Mouse (Mus musculus): ENCODE data around the gene Slc8a3. TPM values are rescaled to one million over a fixed set of nuclear protein-coding genes. Genes with fewer than 3 reads are reported as not detected.

The Slc8a3 gene
- total and polyA plus RNA-seq, 3 experiments: 0.11 TPM; not detected in 2

GRCm38 (mm10) chr12:81269246-81269645 is 63.7 kb downstream of the Slc8a3 start:
- H3K27ac ChIP-seq (ENCODE audit: insufficient read depth, low read depth): no peak overlapping the region
- DNase-seq (ENCODE audit: extremely low read depth): no peak
- in situ Hi-C loops (cut with MboI; ENCODE audit: low pct_ligation_motif_present, low pct_unique_long_range_greater_than_20kb, low sequenced_read_pairs) (no loop called here), dilution Hi-C loops (cut with MboI; ENCODE audit: extremely low pct_ligation_motif_present, extremely low pct_unique_long_range_greater_than_20kb, low sequenced_read_pairs) (no loop called here)
- no peak overlapping the region for H3K4me3 ChIP-seq (replicated peaks in 1 of 3; ENCODE audit: low read depth in 2 of 3, low read length in 2 of 3, poor library complexity in 1 of 3)
- no peak overlapping the region for H3K9ac ChIP-seq (ENCODE audit: insufficient read depth, low read depth)
- no peaks in the 10 kb centered on the region for H3K79me2 ChIP-seq (replicated peaks; ENCODE audit: control insufficient read depth, extremely low read depth, insufficient read depth, poor library complexity, severe bottlenecking)
- no peaks in the 10 kb centered on the region for H3K36me3 ChIP-seq (replicated peaks in 1 of 2; ENCODE audit: control insufficient read depth in 1 of 2, insufficient read depth in 1 of 2, low read length in 1 of 2)
- no peak for TF ChIP-seq MAZ (IDR thresholded peaks at IDR 0.05; ENCODE audit: low read depth, low read length)
- TF ChIP-seq IRF4 (IDR thresholded peaks at IDR 0.05; ENCODE audit: low read depth, low read length): no peak
- TF ChIP-seq JUN (IDR thresholded peaks at IDR 0.05; ENCODE audit: insufficient read depth, low read depth, low read length): no peak
- no peak for TF ChIP-seq JUND (conservative IDR thresholded peaks at IDR 0.05; ENCODE audit: low read depth, low read length)
- no peak for TF ChIP-seq MXI1 (IDR thresholded peaks at IDR 0.05; ENCODE audit: low read depth, low read length)
- no peak for TF ChIP-seq ZKSCAN1 (IDR thresholded peaks at IDR 0.05; ENCODE audit: borderline replicate concordance, low read depth, low read length)
- TF ChIP-seq POLR2A (IDR thresholded peaks at IDR 0.05; ENCODE audit: low read depth, low read length): no peak
- TF ChIP-seq BHLHE40 (IDR thresholded peaks at IDR 0.05; ENCODE audit: low read depth, low read length): no peak
- no peak for TF ChIP-seq MEF2A (IDR thresholded peaks at IDR 0.05; ENCODE audit: borderline replicate concordance, low read depth, low read length)
- no peaks in the 10 kb centered on the region for H3K9me3 ChIP-seq (replicated peaks; ENCODE audit: low read length)
- H3K27me3 ChIP-seq (replicated peaks): peaks cover 26% of the 10 kb centered on the region
- no peaks in the 10 kb centered on the region for H3K4me1 ChIP-seq (ENCODE audit: control insufficient read depth in 1 of 2, insufficient read depth in 2 of 2)
- no peak overlapping the region for H3K4me2 ChIP-seq (ENCODE audit: insufficient read depth, low read depth, poor library complexity, severe bottlenecking)

- Histone ChIP-seq H3K4me2 (ENCODE audit: insufficient read depth, low read depth, poor library complexity, severe bottlenecking) (no peak overlapping the region), H3K4me3 (replicated peaks in 1 of 3; ENCODE audit: low read depth in 2 of 3, low read length in 2 of 3, poor library complexity in 1 of 3) (no peak overlapping the region), H3K79me2 (replicated peaks; ENCODE audit: control insufficient read depth, extremely low read depth, insufficient read depth, poor library complexity, severe bottlenecking) (no peaks in the 10 kb centered on the region), H3K27ac (ENCODE audit: insufficient read depth, low read depth) (no peak overlapping the region), H3K4me1 (ENCODE audit: control insufficient read depth in 1 of 2, insufficient read depth in 2 of 2) (no peaks in the 10 kb centered on the region), H3K9me3 (replicated peaks; ENCODE audit: low read length) (no peaks in the 10 kb centered on the region), H3K27me3 (replicated peaks) (peaks cover 19% of the 10 kb centered on the region), H3K36me3 (replicated peaks in 1 of 2; ENCODE audit: control insufficient read depth in 1 of 2, insufficient read depth in 1 of 2, low read length in 1 of 2) (no peaks in the 10 kb centered on the region), H3K9ac (ENCODE audit: insufficient read depth, low read depth) (no peak overlapping the region)
- TF ChIP-seq USF2 (conservative IDR thresholded peaks at IDR 0.05; ENCODE audit: low read depth, low read length): no peak
- no peak for TF ChIP-seq POLR2AphosphoS2 (IDR thresholded peaks at IDR 0.05; ENCODE audit: low read depth, low read length)
- no peak for TF ChIP-seq KAT2A (IDR thresholded peaks at IDR 0.05; ENCODE audit: insufficient replicate concordance, low read length)
- no peak for TF ChIP-seq NRF1 (IDR thresholded peaks at IDR 0.05; ENCODE audit: low read depth, low read length)
- TF ChIP-seq TCF12 (IDR thresholded peaks at IDR 0.05; ENCODE audit: low read depth, low read length): no peak
- in situ Hi-C loops (cut with MboI; ENCODE audit: low pct_ligation_motif_present, low pct_unique_long_range_greater_than_20kb, low sequenced_read_pairs) (no loop called here), dilution Hi-C loops (cut with MboI; ENCODE audit: extremely low pct_ligation_motif_present, extremely low pct_unique_long_range_greater_than_20kb, low sequenced_read_pairs) (no loop called here)
- DNase-seq (ENCODE audit: extremely low read depth): no peak
Measured at GRCm38 (mm10) chr12:81262821-81263220, 70.2 kb downstream of the Slc8a3 start.

- Histone ChIP-seq H3K27ac (ENCODE audit: insufficient read depth, low read depth) (no peak overlapping the region), H3K9me3 (replicated peaks; ENCODE audit: low read length) (no peaks in the 10 kb centered on the region), H3K4me2 (ENCODE audit: insufficient read depth, low read depth, poor library complexity, severe bottlenecking) (no peak overlapping the region), H3K79me2 (replicated peaks; ENCODE audit: control insufficient read depth, extremely low read depth, insufficient read depth, poor library complexity, severe bottlenecking) (no peaks in the 10 kb centered on the region), H3K9ac (ENCODE audit: insufficient read depth, low read depth) (no peak overlapping the region), H3K4me1 (ENCODE audit: control insufficient read depth in 1 of 2, insufficient read depth in 2 of 2) (no peaks in the 10 kb centered on the region), H3K36me3 (replicated peaks in 1 of 2; ENCODE audit: control insufficient read depth in 1 of 2, insufficient read depth in 1 of 2, low read length in 1 of 2) (no peaks in the 10 kb centered on the region), H3K27me3 (replicated peaks) (peaks cover 32% of the 10 kb centered on the region), H3K4me3 (replicated peaks in 1 of 3; ENCODE audit: low read depth in 2 of 3, low read length in 2 of 3, poor library complexity in 1 of 3) (no peak overlapping the region)
- dilution Hi-C loops (cut with MboI; ENCODE audit: extremely low pct_ligation_motif_present, extremely low pct_unique_long_range_greater_than_20kb, low sequenced_read_pairs): no loop called here
- TF ChIP-seq TBP (conservative IDR thresholded peaks at IDR 0.05; ENCODE audit: low read depth, low read length): no peak
- TF ChIP-seq KAT2A (IDR thresholded peaks at IDR 0.05; ENCODE audit: insufficient replicate concordance, low read length): no peak
- TF ChIP-seq MEF2A (IDR thresholded peaks at IDR 0.05; ENCODE audit: borderline replicate concordance, low read depth, low read length): no peak
- no peak for TF ChIP-seq MAZ (IDR thresholded peaks at IDR 0.05; ENCODE audit: low read depth, low read length)
- no peak for TF ChIP-seq RAD21 (IDR thresholded peaks at IDR 0.05; ENCODE audit: low read depth, low read length)
- no peak for TF ChIP-seq ETS1 (conservative IDR thresholded peaks at IDR 0.05; ENCODE audit: low read depth, low read length)
- TF ChIP-seq CHD2 (IDR thresholded peaks at IDR 0.05; ENCODE audit: low read length): no peak
- TF ChIP-seq NELFE (IDR thresholded peaks at IDR 0.05; ENCODE audit: low read depth, low read length): no peak
- no peak for TF ChIP-seq E2F4 (IDR thresholded peaks at IDR 0.05; ENCODE audit: insufficient replicate concordance, low read depth, low read length)
- no peak for TF ChIP-seq USF2 (conservative IDR thresholded peaks at IDR 0.05; ENCODE audit: low read depth, low read length)
- TF ChIP-seq ZC3H11A (IDR thresholded peaks at IDR 0.05; ENCODE audit: low read depth, low read length): no peak
- no peak for TF ChIP-seq CHD1 (IDR thresholded peaks at IDR 0.05; ENCODE audit: low read depth, low read length)
- TF ChIP-seq PAX5 (IDR thresholded peaks at IDR 0.05; ENCODE audit: low read length): no peak
- TF ChIP-seq NRF1 (IDR thresholded peaks at IDR 0.05; ENCODE audit: low read depth, low read length): no peak
- TF ChIP-seq HCFC1 (IDR thresholded peaks at IDR 0.05; ENCODE audit: low read depth, low read length): no peak
- in situ Hi-C loops (cut with MboI; ENCODE audit: low pct_ligation_motif_present, low pct_unique_long_range_greater_than_20kb, low sequenced_read_pairs): no loop called here
- no peak for DNase-seq (ENCODE audit: extremely low read depth)
Measured at GRCm38 (mm10) chr12:81258215-81258614, 74.8 kb downstream of the Slc8a3 start.
